Mouse (Mus musculus) right cerebral cortex, postnatal 10 days (tissue): Measurements from ENCODE around the gene Hivep3.

Experiments
- DNase-seq, 2 experiments: peaks; one replicate each; pipeline ENCODE4 v3.0.0; 2021; ENCODE audit warnings: low spot score in 2 of 2

Hivep3 gene

DNA sequence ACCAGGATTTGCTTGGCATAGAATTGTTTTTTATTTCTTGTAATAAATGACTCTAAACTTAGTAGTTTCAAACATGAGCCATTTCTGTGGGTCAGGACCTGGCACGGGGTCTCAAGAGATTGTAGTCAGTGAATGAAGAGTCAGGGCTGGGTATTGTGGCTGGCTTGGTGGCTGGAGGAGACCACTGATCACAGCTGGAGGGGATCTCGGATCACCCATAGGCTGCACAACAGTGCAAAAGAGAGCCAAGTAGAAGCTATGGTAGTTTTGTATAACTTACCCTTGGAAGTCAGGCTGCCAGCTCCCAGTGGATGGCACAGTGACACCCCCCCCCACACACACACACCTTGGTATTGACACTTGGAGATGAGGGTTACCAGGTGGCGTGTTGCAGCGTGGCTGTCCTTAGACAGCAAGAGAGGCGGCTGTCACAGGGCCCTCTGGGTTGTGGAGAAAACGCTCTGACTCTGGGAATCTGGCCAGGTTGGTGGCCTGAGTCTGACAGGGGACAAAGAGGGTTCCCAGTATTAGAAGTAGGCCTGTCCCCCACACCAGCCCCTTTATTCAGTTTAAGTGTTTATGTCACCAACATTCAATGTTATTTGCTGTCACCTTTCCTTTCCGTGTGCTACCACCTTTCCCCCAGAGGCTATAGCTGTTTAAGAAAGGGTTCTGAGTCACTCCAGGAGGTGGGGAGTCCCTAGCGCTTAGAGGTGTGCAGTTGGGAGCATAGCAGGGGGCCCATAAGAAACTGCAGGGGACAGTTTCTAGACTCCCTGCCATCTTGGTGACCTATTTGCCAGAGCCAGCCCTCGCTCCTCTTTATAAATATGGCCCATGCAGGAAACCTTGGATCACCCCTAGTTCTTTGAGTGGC, 240.4 kb downstream of the Hivep3 start:
- DNase-seq = no peak

DNA sequence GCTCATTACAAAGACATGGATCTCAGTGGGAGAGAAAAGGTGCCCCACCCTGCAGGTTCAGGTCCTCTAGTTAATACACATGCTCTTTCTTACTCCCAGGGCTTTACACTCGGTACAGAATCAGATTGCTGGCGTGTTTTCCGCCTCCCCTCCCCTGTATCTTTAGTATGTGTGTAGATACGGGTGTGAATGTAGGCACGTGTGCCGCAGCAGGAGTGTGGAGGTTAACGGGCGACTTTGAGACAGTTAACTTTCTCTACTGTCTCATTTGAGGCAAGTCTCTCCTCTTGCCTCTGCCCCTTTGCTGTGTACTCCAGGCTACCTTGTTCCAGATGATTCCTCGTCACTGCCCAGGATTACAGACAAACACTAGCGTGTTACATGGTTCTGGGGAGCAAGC, 241.7 kb downstream of the Hivep3 start:
- no peak for DNase-seq

DNA sequence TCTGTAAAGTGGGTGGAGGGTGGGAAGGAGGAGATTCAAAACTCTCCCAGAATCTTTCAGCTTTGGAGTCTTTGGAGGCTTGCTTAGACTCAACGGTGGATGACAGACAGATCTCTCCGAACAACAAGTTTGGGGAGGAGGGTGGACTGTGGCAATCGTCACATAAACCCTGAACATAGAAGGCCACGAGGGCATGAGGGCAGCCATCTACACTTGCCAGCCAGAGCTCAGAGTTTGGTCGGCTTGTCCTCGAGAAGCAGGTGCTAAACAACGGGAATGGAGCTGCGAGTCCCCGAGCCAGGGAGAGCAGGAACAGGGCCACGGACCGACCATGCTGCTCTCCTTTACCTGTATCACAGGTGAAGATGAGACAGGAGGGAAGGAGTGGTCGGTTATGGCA, 242.2 kb downstream of the Hivep3 start:
- no peak for DNase-seq

DNA sequence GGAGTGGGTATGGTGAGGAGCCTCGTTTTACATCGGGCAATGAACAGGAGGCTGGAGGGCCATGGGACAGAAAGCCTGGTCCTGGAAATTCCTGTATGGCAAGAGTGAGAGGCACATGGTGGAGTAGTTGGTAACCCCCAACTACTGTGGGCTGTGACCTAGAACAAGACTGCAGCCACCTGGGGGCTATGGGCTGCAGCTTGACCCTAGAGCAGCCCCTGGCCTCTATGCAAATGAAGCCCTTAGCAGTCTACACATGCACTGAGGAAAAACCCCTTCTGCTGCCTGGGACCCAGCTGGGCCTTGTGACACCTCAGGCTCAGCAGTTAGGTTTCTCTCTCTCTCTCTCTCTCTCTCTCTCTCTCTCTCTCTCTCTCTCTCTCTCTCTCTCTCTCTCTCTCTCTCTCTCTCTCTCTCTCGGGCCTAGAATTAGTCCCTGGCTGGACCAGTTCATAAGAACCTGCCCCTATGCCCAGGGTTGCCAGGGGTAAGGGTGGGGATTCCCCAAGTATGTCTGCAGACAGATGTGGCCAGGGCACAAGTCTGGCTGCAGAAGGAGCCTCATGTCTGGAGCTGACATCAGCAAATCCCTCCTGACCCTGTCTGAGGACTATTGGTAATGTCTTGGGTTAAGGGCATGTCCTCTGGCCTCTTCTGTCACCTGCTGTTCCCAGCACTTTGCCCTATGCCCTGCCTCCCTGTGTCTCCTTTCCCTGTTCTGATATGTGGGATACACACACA, 243.0 kb downstream of the Hivep3 start:
- DNase-seq = no peak

DNA sequence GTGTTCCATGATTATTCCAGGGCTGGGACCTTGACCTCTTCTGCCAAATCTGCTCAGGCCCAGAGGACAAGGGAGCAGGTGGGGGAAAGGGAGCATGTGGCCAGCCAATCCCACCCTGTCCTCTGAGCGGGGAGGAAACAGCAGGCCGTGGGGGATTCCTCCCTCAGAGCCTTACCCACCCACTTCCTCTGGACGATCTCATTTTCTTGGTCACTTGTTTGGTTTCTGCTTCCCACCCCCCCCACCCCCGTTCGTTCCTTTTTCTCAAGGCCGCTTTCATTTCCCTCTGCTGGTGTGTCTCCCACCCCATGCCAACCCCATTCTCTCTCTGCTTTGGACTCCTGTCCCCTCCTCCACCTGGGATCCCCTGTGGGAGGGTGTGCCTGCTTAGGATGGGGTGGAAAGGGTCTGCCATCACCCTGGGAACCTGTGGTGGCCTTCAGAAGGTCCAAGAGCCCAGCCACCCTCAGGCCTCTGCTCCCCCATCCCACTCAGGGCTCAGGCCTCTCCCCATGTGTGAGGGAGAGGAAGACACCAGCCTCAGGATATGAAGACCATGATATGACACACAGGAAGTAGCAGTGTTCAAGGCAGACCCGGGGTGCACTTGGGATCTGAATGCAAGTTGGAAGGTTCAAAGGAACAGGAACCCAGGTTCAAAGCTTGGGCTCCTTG, 244.4 kb downstream of the Hivep3 start:
- DNase-seq = no peak

DNA sequence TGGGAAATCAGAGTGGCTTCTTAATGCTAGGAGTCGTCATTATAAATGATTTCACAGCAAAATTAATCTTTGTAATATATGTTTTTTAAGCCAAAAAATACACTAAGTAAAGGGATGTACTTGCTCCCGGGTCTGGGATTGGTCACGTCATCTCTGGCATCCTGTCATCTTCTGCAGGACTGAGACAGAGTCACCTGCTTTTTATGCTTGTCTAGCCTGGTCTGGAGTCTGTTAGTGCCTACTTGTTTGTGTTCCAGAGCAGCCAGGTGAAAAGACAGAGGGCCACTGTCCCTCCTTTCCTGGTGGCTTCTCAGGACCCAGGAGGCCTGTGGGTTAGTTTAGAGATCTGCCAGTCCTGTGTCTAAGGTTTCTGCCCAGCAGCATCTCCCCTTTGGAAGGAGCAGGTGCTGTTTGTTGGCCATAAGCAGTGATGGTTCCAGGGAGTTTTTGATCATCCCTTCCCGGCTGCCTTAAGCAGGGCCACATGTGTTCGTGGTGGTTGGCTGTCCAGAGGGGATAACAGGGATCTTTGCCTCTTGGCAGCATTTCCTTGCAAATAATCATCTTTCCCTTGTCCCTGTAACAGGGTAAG, 245.8 kb downstream of the Hivep3 start:
- no peak for DNase-seq

DNA sequence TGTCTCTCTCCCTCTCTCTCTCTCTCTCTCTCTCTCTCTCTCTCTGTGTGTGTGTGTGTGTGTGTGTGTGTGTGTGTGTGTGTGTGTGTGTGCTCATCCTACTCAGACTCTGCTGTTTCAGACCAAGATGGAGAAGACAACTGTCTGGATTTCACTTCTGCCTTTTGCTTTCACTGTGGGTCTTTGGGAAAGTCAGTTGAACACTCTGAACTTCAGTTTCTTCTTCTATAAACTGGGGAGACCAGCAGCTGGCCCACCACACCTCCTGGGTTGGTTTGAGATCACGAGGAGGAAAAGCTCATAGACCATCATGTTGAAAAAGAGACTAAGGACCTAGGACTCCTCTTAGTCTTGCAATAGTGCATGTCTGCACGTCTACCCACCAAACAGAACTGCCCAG, 246.3 kb downstream of the Hivep3 start:
- DNase-seq = no peak

DNA sequence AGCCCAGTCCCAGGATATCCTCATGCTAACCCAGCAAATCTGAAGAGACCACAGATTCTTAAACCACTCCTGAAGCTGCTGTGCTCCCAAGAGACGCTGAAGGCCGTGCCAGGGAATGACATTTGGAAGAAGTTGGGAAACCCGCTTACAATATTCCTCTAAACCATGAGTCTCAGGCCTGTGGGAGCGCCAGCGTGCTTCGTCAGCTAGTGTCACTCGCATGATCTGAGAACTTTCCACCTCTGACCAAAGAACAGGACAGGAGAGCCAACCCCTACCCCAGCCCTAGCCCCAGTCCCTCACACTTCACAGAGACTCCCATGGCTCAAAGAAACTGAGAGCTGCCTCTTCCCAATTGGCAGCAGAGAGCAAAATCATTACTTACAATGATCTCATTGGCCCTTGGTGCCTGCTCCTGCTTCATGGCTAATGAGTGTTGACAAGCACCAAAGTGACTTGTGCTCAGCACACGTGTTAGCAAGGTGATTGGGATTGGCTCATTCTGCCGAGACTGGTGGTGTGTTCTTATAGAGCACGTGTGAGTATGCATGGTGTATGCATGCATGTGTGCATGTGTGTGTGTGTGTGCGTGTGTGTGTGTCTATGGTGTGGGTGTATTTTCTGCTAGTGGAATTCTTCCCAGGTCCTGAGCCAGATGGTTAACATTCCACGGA, 247.6 kb downstream of the Hivep3 start:
- no peak for DNase-seq

DNA sequence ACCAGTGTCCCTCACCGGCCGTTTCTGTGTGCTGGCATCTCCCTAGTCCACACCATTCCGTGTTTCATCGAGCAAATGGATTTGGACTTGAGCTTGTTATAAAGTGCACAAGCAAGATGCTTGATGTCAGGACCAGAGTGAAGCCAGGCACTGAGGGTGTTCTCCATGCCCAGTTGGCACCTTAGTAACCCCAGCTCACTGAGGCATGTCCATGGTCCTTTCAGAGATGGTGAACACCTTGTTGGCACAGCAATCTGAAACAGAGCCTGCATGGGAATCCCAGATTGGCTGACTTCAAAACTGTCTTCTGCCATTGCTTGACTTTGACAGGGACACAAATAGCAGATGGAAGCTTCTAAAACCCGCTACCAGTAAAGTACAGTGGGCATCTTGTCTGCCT, 252.5 kb downstream of the Hivep3 start:
- DNase-seq = no peak

DNA sequence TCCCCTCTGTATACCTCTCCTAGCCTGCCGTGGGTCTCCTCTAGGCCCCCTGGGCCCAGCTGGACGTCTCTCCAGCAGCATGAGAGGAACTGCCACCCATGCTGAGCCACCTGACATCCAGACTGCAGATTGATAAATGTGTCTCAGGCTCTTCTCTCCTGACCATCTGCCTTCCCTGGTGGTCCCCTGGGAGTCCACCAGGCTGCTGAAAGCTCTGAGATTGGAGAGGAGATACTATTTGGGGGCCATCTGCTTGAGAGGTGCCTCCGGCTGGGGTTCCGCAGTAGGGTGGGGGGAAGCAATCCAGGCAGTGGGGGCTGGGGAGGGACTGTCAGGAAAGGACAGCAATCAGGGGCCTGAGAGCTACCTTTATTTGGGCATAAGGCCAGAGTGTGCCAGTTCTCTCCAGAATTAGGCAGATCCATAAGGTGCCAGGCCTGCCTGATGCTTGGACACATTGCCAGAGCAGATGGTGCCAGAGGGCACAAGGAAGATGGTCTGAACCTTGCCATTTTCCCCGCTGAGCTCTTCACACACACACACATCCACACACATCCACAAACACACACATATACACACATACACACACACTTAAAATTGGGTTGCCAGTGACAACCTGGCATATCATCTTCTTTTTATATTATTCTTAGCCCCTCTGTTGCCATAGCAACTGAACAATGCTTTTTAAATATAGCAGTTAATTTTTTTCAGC, 253.2 kb downstream of the Hivep3 start:
- peak; percentile 61 to 79 for DNase-seq

DNA sequence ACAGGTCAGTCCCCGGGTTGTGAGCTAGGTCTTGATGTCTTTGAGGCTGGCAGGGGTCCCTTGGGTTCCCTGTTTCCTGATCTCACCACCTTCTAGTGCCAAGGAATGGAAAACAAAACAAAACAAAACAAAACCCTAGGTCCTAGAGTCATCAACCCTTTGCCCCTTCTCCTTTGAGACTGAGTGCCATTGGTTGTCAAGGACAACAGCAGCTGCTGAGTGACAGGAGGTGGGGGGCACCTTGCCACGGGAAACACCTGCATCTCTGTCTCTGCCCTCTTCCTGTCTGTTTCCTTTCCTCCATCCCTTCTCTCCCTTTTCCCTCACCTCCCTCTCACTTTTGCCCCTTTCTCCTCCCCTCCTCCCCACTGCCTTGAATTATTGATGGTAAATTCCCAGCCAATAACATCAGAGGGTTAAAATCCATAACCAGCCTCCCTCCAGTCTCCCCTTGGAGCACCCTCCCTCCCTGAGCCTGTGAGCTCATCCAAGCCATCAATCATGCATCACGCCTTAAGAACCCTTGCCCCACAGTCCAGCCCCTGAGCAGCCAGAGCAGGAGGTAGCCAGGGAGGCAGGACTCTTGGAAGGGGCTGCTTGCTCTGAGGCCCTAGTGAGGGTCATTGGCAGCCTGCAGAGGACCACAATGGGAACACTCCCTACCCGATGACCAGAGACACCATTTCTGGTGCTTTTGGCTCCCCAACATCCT, 253.9 kb downstream of the Hivep3 start:
- DNase-seq = no peak

DNA sequence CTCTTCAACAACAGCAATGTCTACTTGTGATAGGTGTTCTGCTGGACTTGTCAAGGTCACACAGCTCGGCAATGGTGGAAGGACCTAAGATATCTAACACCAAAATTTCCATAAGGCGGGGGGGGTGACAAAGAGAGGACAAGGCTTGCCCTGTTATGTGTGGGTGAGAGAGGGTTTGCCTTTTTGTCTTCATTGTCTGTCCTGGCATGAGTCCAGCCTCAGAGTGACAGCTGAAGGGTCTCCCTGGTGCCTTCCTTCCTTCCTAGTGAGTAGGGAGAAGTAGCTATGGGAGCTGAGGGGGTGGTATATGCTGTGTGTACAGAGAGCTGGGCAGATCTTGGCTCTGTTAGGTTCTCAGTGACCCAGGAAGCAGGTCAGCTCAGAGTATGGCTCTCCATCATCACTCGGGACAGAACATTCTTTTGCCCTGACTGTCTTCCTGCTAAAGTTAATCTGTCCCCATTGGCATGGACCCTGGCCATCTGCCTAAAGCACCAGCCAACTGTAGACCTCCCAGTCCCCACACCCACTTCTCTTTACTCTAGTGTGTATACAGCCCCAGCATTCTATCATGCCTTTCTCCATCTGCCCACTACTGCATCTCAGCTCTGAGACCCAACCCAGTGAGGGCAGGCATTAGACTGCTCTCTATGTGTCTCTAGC, 255.6 kb downstream of the Hivep3 start:
- no peak for DNase-seq

DNA sequence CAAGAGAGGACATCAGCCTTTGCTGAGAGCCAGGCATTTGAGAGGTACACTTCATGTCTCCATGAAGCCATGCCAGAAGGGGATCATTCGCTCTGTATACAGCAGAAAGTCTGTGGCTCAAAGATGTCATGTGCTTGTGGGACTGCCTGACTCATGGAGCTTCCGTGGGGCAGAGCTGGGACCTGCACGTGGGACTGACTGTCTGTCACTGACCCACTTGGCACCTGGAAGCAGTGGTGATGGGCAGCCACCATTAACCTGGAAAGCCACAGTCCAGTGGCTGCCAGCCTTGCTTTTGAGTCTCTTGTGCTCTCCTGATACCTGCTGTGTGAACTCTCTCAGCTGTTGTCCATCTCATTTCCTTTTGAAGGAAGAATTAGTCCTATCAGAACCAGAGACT, 256.8 kb downstream of the Hivep3 start:
- no peak for DNase-seq

DNA sequence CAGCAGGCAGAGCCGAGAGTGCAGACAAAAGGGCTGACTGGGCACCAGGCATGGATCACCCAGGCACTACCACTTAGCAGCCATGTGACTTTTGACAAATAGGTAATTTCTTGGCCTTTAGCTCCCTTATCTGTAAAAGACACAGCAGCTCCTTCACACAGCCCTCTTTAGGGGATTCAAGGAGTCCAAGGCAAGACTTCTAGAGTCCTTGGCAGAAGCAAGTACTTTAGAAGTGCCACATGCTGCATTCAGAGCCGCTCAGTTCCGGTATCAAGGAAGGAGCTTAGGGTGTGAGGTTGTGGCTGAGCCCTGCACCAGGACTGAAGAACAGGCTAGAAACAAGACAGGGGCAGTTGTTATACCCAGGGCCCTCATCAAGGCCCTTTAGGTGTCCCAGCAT, 257.3 kb downstream of the Hivep3 start:
- no peak for DNase-seq

DNA sequence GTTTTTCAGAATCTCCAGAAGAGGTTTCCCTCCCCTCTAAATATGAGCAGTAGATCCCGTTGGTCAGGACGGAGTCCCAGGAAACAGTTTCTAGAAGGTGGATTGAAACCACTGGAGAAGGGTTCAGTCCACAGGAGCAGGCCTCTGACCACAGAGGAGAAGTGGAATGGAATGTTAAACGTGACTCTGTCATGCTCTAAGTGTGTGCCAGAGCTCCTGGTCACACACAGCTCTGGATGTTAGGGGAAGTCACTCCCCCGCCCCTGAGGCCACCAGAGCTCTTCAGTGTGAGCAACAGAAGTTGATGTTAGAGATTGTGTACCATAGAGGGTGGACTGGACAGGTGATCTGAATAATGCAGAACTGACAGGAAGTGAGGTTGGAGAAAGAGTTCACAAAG, 258.2 kb downstream of the Hivep3 start:
- no peak for DNase-seq

DNA sequence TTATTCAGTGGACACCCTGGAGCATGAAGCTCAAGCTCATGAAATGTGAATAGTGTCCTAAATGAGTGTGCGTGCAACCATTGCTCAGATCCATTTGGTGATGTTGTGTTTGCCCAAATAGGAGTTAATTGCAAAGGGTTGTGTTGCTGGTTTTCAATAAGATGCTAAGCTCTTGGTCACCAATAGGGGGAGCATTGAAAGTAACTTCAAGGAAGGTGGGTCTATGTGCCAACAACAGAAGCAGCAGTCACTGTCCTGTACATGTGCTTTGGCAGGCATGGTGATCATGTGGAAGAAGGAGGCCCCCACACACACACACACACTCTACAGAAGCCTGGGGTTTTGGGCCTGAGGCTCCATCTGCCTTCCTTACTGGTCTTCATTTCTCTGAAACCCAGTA, 262.8 kb downstream of the Hivep3 start:
- no peak for DNase-seq

DNA sequence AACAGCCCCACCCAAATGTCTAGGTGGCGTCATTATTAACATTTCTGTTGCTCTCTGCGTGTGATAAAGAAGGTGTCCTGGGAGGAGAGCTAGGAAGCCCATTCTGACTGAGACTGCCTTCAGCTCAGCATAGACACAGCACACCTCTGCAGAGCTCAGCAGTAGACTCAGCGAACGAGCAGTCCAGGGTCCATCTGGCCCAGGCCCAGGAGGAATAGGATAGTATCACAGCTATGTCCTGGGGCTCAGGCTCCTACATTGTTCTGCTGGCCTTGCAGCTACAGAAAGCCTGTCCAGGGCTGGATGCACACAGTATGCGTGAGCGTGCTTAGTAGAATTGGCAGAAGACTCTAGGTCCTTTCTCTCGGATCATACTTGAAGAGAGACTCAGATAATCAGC, 263.8 kb downstream of the Hivep3 start:
- DNase-seq = no peak

DNA sequence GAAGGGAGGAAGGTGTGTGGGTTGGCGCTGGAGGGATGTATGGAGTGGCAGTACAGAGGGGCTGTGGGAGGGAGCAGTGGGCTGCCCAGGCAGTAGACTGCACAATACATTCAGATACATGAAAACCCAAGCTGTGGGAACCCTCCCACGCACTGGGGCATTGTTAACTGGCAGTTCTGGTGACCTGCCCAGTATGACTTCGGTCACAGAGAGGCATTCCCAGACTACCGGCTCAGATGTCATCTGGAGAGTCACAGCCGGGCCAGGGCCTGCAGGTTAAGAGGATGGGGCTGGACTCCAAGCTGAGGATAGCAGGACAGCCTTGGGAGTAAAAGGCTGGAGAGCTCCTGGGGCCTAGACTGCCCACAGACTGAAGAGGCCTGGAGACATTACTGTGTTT, 265.3 kb downstream of the Hivep3 start:
- DNase-seq = no peak

DNA sequence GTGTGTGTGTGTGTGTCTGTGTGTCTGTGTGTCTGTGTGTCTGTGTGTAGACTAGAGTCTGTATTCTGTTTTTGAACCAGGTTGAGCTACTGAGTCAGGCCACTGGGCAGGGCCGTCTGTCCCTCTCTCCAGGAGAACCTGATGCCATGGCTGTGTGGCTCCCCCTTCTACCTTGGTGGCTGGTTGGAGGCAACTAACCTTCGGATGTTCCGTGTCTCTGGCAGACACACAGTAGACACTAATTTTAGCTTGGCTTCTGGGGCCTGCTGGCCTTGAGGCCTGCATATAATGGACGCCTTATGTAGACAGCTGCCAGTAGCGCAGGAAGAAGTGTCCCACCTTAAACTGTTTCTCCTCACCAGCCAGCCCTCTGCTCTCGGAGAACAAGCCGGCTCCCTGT, 267.3 kb downstream of the Hivep3 start:
- no peak for DNase-seq

DNA sequence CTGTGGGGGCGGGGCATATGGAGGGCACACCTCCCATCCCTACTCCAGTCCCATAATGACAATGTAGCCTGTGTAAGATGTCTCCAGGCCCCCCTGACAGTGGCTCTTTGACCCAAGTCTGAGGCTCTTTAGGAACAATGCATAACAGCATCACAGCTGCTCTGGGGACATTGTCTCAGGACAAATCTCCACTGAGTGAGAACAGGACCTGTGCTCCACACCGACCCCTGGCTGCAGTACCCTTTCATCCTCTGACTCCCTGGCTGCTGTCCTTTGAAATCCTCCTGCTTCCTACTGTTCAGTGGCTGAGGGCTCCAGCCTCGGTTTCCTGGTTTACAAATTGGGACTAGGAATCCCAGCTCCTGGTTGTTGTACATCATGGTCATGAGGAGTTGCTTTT, 269.4 kb downstream of the Hivep3 start:
- no peak for DNase-seq
